Mouse (Mus musculus): ENCODE measurements at regions not wholly inside any gene's neighbourhood (a gene's known extent, or its start where the extent isn't known, plus 50 kb on each side); places are given as distances from the start of the nearest gene placed in this dataset.

DNA sequence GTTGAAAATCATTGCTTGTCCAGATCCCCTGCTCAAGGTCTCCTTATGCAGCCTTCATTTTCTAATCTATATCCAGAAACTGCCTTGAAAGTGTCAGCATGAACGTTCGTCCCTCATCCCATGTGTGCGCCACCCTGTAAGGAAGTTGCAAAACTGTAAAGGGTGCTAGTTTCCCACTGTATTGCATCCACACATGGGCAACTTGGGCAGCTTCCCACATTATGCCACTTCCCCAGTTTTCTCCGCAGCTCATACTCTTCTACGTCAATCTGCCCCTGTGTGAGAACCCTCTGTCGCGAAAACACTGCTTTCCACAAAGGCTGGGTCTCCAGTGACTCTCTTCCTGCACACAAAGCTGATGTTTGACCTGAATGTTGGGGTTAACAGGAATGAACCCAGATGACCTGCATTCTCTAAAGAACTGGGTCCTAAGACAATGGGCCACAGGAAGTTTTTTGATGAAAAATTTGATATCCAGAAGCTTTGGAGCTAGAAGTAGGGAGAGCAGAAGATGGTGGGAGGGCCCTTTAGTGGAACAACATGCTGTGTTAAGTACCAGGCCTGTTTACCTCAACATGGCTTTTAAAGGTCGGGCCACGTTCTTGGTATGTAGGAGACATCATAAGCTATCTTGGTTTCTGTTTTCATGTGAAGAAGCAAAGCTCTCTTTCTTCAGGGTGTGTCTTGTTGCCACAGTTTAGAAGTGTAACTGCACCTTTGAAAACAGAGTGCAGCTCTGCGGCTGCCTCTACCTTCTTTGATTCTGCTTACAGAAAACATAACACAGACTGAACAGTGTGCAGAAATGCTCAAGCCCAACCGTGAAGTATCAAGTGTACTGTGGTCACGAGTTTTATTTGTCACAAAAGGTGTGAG lies 289.9 kb downstream of the Ets1 start:
- no peaks in the 10 kb centered on the region for H3K36me3 ChIP-seq (ENCODE audit: control insufficient read depth, insufficient read depth)
- H3ac ChIP-seq (ENCODE audit: control insufficient read depth, insufficient read length) = no peak overlapping the region
- H3K79me2 ChIP-seq (ENCODE audit: control insufficient read depth, insufficient read depth) = no peaks in the 10 kb centered on the region
- H3K4me2 ChIP-seq (ENCODE audit: low read depth) = no peak overlapping the region
- no peaks in the 10 kb centered on the region for H3K27me3 ChIP-seq (ENCODE audit: control insufficient read depth, insufficient read depth, insufficient read length)
- TF ChIP-seq MAX (IDR thresholded peaks at IDR 0.05; ENCODE audit: low read depth) = no peak
- no peak for TF ChIP-seq SRF (IDR thresholded peaks at IDR 0.05; ENCODE audit: control insufficient read depth, insufficient read length, low read depth)
- no peak for TF ChIP-seq POLR2A (IDR thresholded peaks at IDR 0.05; ENCODE audit: insufficient read length, low read depth)
- no peak overlapping the region for H3K4me3 ChIP-seq

GRCm38 (mm10) chr9:32927656-32928055 lies 291.6 kb downstream of the Ets1 start:
- H3K27me3 ChIP-seq (ENCODE audit: control insufficient read depth, insufficient read depth, insufficient read length) = no peaks in the 10 kb centered on the region
- H3K4me2 ChIP-seq (ENCODE audit: low read depth) = no peak overlapping the region
- H3K4me3 ChIP-seq = no peak overlapping the region
- no peak for TF ChIP-seq POLR2AphosphoS2 (IDR thresholded peaks at IDR 0.05; ENCODE audit: insufficient read length, low read depth)
- TF ChIP-seq CEBPB (IDR thresholded peaks at IDR 0.05; ENCODE audit: insufficient read depth, poor library complexity, severe bottlenecking) = no peak
- no peak for TF ChIP-seq MAX (IDR thresholded peaks at IDR 0.05; ENCODE audit: low read depth)
- no peak for TF ChIP-seq SRF (IDR thresholded peaks at IDR 0.05; ENCODE audit: control insufficient read depth, insufficient read length, low read depth)
- TF ChIP-seq MYOG (IDR thresholded peaks at IDR 0.05; ENCODE audit: control insufficient read depth in 1 of 3, insufficient read depth in 1 of 3, insufficient read length in 2 of 3, low read depth in 2 of 3) = no peak
- TF ChIP-seq TCF12 (IDR thresholded peaks at IDR 0.05; ENCODE audit: insufficient read depth, poor library complexity, severe bottlenecking) = no peak
- TF ChIP-seq MYOD1 (IDR thresholded peaks at IDR 0.05; ENCODE audit: control insufficient read depth in 1 of 3, insufficient read length in 2 of 3, low read depth in 2 of 3) = no peak
- no peak for TF ChIP-seq REST (IDR thresholded peaks at IDR 0.05; ENCODE audit: insufficient read depth, insufficient read length)
- TF ChIP-seq TCF3 (IDR thresholded peaks at IDR 0.05; ENCODE audit: insufficient read length, low read depth) = no peak
- TF ChIP-seq USF1 (IDR thresholded peaks at IDR 0.05; ENCODE audit: low read depth) = no peak
- no peak for TF ChIP-seq POLR2A (IDR thresholded peaks at IDR 0.05; ENCODE audit: insufficient read length, low read depth)
- TF ChIP-seq E2F4 (IDR thresholded peaks at IDR 0.05; ENCODE audit: insufficient read depth) = no peak
- no peak overlapping the region for H3ac ChIP-seq (ENCODE audit: control insufficient read depth, insufficient read length)
- H3K36me3 ChIP-seq (ENCODE audit: control insufficient read depth, insufficient read depth) = no peaks in the 10 kb centered on the region
- no peaks in the 10 kb centered on the region for H3K79me2 ChIP-seq (ENCODE audit: control insufficient read depth, insufficient read depth)

GRCm38 (mm10) chr9:32928289-32929000 lies 292.4 kb downstream of the Ets1 start:
- no peak overlapping the region for H3ac ChIP-seq (ENCODE audit: control insufficient read depth, insufficient read length)
- no peaks in the 10 kb centered on the region for H3K79me2 ChIP-seq (ENCODE audit: control insufficient read depth, insufficient read depth)
- H3K27me3 ChIP-seq (ENCODE audit: control insufficient read depth, insufficient read depth, insufficient read length) = no peaks in the 10 kb centered on the region
- no peaks in the 10 kb centered on the region for H3K36me3 ChIP-seq (ENCODE audit: control insufficient read depth, insufficient read depth)
- TF ChIP-seq TCF12 (IDR thresholded peaks at IDR 0.05; ENCODE audit: insufficient read depth, poor library complexity, severe bottlenecking) = no peak
- TF ChIP-seq MYOG (IDR thresholded peaks at IDR 0.05; ENCODE audit: control insufficient read depth in 1 of 3, insufficient read depth in 1 of 3, insufficient read length in 2 of 3, low read depth in 2 of 3) = no peak
- TF ChIP-seq POLR2AphosphoS2 (IDR thresholded peaks at IDR 0.05; ENCODE audit: insufficient read length, low read depth) = no peak
- no peak for TF ChIP-seq TCF3 (IDR thresholded peaks at IDR 0.05; ENCODE audit: insufficient read length, low read depth)
- TF ChIP-seq E2F4 (IDR thresholded peaks at IDR 0.05; ENCODE audit: insufficient read depth) = no peak
- TF ChIP-seq REST (IDR thresholded peaks at IDR 0.05; ENCODE audit: insufficient read depth, insufficient read length) = no peak
- no peak for TF ChIP-seq SRF (IDR thresholded peaks at IDR 0.05; ENCODE audit: control insufficient read depth, insufficient read length, low read depth)
- no peak for TF ChIP-seq USF1 (IDR thresholded peaks at IDR 0.05; ENCODE audit: low read depth)
- no peak for TF ChIP-seq POLR2A (IDR thresholded peaks at IDR 0.05; ENCODE audit: insufficient read length, low read depth)
- no peak for TF ChIP-seq MAX (IDR thresholded peaks at IDR 0.05; ENCODE audit: low read depth)
- no peak for TF ChIP-seq MYOD1 (IDR thresholded peaks at IDR 0.05; ENCODE audit: control insufficient read depth in 1 of 3, insufficient read length in 2 of 3, low read depth in 2 of 3)
- TF ChIP-seq CEBPB (IDR thresholded peaks at IDR 0.05; ENCODE audit: insufficient read depth, poor library complexity, severe bottlenecking) = no peak
- H3K4me2 ChIP-seq (ENCODE audit: low read depth) = no peak overlapping the region
- no peak overlapping the region for H3K4me3 ChIP-seq

- H3K36me3 ChIP-seq (ENCODE audit: control insufficient read depth, insufficient read depth) = no peaks in the 10 kb centered on the region
- no peak overlapping the region for H3K4me2 ChIP-seq (ENCODE audit: low read depth)
- no peak overlapping the region for H3K4me3 ChIP-seq
- H3K79me2 ChIP-seq (ENCODE audit: control insufficient read depth, insufficient read depth) = no peaks in the 10 kb centered on the region
- TF ChIP-seq SRF (IDR thresholded peaks at IDR 0.05; ENCODE audit: control insufficient read depth, insufficient read length, low read depth) (no peak), MYOD1 (IDR thresholded peaks at IDR 0.05; ENCODE audit: control insufficient read depth in 1 of 3, insufficient read length in 2 of 3, low read depth in 2 of 3) (no peak), POLR2A (IDR thresholded peaks at IDR 0.05; ENCODE audit: insufficient read length, low read depth) (no peak), POLR2AphosphoS2 (IDR thresholded peaks at IDR 0.05; ENCODE audit: insufficient read length, low read depth) (no peak), CEBPB (IDR thresholded peaks at IDR 0.05; ENCODE audit: insufficient read depth, poor library complexity, severe bottlenecking) (no peak), TCF12 (IDR thresholded peaks at IDR 0.05; ENCODE audit: insufficient read depth, poor library complexity, severe bottlenecking) (no peak), E2F4 (IDR thresholded peaks at IDR 0.05; ENCODE audit: insufficient read depth) (no peak), TCF3 (IDR thresholded peaks at IDR 0.05; ENCODE audit: insufficient read length, low read depth) (no peak), MYOG (IDR thresholded peaks at IDR 0.05; ENCODE audit: control insufficient read depth in 1 of 3, insufficient read depth in 1 of 3, insufficient read length in 2 of 3, low read depth in 2 of 3) (no peak), USF1 (IDR thresholded peaks at IDR 0.05; ENCODE audit: low read depth) (no peak), REST (IDR thresholded peaks at IDR 0.05; ENCODE audit: insufficient read depth, insufficient read length) (no peak), MAX (IDR thresholded peaks at IDR 0.05; ENCODE audit: low read depth) (no peak)
- no peaks in the 10 kb centered on the region for H3K27me3 ChIP-seq (ENCODE audit: control insufficient read depth, insufficient read depth, insufficient read length)
- no peak overlapping the region for H3ac ChIP-seq (ENCODE audit: control insufficient read depth, insufficient read length)
These were observed 293.3 kb downstream of the Ets1 start for GRCm38 (mm10) chr9:32929331-32929730.
